Mouse (Mus musculus): ENCODE measurements at regions not wholly inside any gene's neighbourhood (a gene's known extent, or its start where the extent isn't known, plus 50 kb on each side); places are given as distances from the start of the nearest gene placed in this dataset.

DNA sequence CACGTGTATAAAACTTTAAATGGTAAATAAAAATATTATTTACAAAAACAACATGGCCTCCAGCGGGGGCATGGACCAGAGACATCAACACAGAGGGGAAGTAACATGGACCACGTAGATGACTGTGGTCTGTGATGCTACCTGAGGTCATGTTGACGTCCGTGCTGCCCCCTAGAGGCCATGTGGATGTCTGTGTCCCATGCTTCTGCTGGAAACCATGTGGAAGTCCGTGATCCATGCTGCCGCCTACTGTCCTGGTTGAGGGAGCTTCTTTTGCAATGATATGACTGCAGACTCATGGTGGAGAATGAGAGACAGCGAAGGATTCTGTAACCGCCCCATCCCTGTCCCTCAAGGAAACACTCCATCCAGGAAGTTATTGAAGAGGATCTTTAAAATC is 108.5 kb upstream of the Qrfpr start:
- TF ChIP-seq CTCF (IDR thresholded peaks at IDR 0.05; ENCODE audit: low read depth, low read length) (peak; percentile 85), POLR2A (IDR thresholded peaks at IDR 0.05; ENCODE audit: extremely low read depth, insufficient read depth, low read length) (no peak)
